Comparison of ENCODE assay signal across 8 mouse cellular contexts in the genomic region with DNA sequence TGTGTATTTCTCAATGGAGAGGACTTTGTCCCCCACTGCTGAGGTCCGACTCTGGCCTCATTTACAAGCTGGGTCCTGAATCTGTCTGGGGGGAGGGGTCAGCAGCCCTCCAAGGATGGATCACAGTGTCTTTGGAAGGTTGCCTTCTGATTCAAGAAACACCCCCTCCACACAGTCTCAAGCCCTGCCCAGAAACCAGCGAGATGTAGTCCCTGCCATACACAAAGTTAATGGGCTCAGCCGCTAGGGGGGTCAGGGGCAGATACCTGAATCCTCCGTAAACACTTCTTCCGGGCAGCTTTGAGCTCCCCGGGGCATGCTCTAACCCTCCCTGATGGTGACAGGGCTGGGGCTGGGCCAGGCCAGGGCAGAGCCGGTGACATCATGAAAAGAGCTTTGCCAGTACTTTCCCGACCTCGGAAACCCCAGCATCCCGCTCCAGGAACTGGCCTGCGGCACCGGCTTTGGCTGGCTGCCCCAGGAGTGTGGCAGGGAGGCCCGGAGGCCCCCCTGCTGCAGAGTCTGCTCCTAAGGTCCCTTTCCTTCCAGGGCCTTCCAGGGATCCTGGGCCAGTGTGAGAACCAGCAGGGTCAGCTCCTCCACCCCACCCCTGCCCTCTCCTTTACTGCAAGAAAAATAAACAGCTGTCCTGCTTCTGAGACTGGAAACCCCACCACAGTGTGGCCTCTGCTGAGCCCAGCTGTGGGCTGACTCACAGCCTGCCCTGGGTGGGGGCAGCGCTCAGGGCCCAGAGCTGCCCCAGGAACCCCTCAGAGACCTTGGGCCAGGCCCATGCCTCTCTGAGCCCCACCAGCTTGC. TPM values are rescaled to one million over a fixed set of nuclear protein-coding genes. Genes with fewer than 3 reads are reported as not detected.
DNase-seq lines count a peak whose midpoint lies in the region; ATAC-seq and TF ChIP-seq lines count a peak whose summit lies in the region.

No protein-coding gene starts in this region.

- peak; percentile 85 for DNase-seq in 3T3-L1 (ENCODE audit: low read depth, low spot score)
- peak; percentile 86 for DNase-seq in adrenal gland, postnatal 10 days
- peak; percentile 67 for DNase-seq in embryonic facial prominence, embryonic 14.5 days (ENCODE audit: low spot score)
- peak; percentile 68 for DNase-seq in lung, embryonic 14.5 days
- DNase-seq in ovary, postnatal 36 days (ENCODE audit: low spot score) = peak; percentile 45
- DNase-seq in spleen, postnatal 14 days (ENCODE audit: low spot score in 2 of 2) = no peak

- H3K27me3 ChIP-seq in embryonic facial prominence, embryonic 14.5 days (replicated peaks; ENCODE audit: control insufficient read depth, insufficient read depth, low read length) = no peaks in the 10 kb centered on the region
- H3K27me3 ChIP-seq in heart, embryonic 13.5 days (replicated peaks) = peaks cover 36% of the 10 kb centered on the region
- H3K27me3 ChIP-seq in kidney, embryonic 14.5 days (ENCODE audit: control insufficient read depth, insufficient read depth, low read length) = no peaks in the 10 kb centered on the region
- no peaks in the 10 kb centered on the region for H3K27me3 ChIP-seq in lung, embryonic 14.5 days (ENCODE audit: insufficient read depth, low read length)

- H3K4me3 ChIP-seq in embryonic facial prominence, embryonic 14.5 days (ENCODE audit: low read depth, low read length) = no peak overlapping the region
- H3K4me3 ChIP-seq in heart, embryonic 13.5 days = peak overlapping the region; percentile 28
- no peak overlapping the region for H3K4me3 ChIP-seq in kidney, embryonic 14.5 days (ENCODE audit: low read length)
- no peak overlapping the region for H3K4me3 ChIP-seq in lung, embryonic 14.5 days (ENCODE audit: low read depth, low read length)

- no peaks in the 10 kb centered on the region for H3K9me3 ChIP-seq in embryonic facial prominence, embryonic 14.5 days (ENCODE audit: control insufficient read depth, low read length)
- no peaks in the 10 kb centered on the region for H3K9me3 ChIP-seq in heart, embryonic 13.5 days
- H3K9me3 ChIP-seq in kidney, embryonic 14.5 days (ENCODE audit: control insufficient read depth, low read length) = no peaks in the 10 kb centered on the region
- H3K9me3 ChIP-seq in lung, embryonic 14.5 days (ENCODE audit: low read depth, low read length) = no peaks in the 10 kb centered on the region

- 8% methylated on average over 14 of the region's 14 CpGs for WGBS in embryonic facial prominence, embryonic 14.5 days
- 7% methylated on average over 14 of the region's 14 CpGs for WGBS in heart, embryonic 13.5 days
- WGBS in kidney, embryonic 14.5 days = 3% methylated on average over 14 of the region's 14 CpGs
- 4% methylated on average over 14 of the region's 14 CpGs for WGBS in lung, embryonic 14.5 days

- peak; percentile 74 for ATAC-seq in embryonic facial prominence, embryonic 14.5 days (ENCODE audit: low read depth)
- ATAC-seq in heart, embryonic 13.5 days (ENCODE audit: extremely low read depth, insufficient number of reproducible peaks, low FRiP score, low TSS enrichment) = peak; percentile 42; the same call in 1 of the 2 replicates
- ATAC-seq in kidney, embryonic 14.5 days (ENCODE audit: low FRiP score, low TSS enrichment) = peak; percentile 86
- peak; percentile 71 for ATAC-seq in lung, embryonic 14.5 days (ENCODE audit: insufficient read depth)

- peak overlapping the region; percentile 39 for H3K4me2 ChIP-seq in embryonic facial prominence, embryonic 14.5 days (ENCODE audit: low read depth, low read length)
- peak overlapping the region; percentile 59 for H3K4me2 ChIP-seq in heart, embryonic 13.5 days
- H3K4me2 ChIP-seq in kidney, embryonic 14.5 days (replicated peaks; ENCODE audit: low read depth, low read length) = no peak overlapping the region; the same call in 1 of the 2 replicates
- peak overlapping the region; percentile 44 for H3K4me2 ChIP-seq in lung, embryonic 14.5 days

- TF ChIP-seq CTCF in lung, embryonic 14.5 days (IDR thresholded peaks at IDR 0.05; ENCODE audit: low read depth) = peak; percentile 53

- H3K27ac ChIP-seq in embryonic facial prominence, embryonic 14.5 days (replicated peaks; ENCODE audit: low read depth, low read length) = no peak overlapping the region
- 0 out of 2 replicates have a peak overlapping the region, but pooled peaks have one; percentile 10 for H3K27ac ChIP-seq in heart, embryonic 13.5 days (replicated peaks)
- peak overlapping the region; percentile 51; the same call in 1 of the 2 replicates for H3K27ac ChIP-seq in kidney, embryonic 14.5 days (ENCODE audit: low read depth, low read length)
- H3K27ac ChIP-seq in lung, embryonic 14.5 days (ENCODE audit: low read depth) = no peak overlapping the region

- peak overlapping the region; percentile 19; the same call in 1 of the 2 replicates for H3K9ac ChIP-seq in embryonic facial prominence, embryonic 14.5 days (ENCODE audit: low read depth, low read length)
- H3K9ac ChIP-seq in heart, embryonic 13.5 days = peak overlapping the region; percentile 38; the same call in 1 of the 2 replicates
- no peak overlapping the region for H3K9ac ChIP-seq in kidney, embryonic 14.5 days (ENCODE audit: low read depth, low read length)
- H3K9ac ChIP-seq in lung, embryonic 14.5 days = no peak overlapping the region

- H3K4me1 ChIP-seq in embryonic facial prominence, embryonic 14.5 days (ENCODE audit: control insufficient read depth, insufficient read depth, low read length) = peaks cover 9% of the 10 kb centered on the region
- H3K4me1 ChIP-seq in heart, embryonic 13.5 days = peaks cover 10% of the 10 kb centered on the region
- peaks cover 15% of the 10 kb centered on the region for H3K4me1 ChIP-seq in kidney, embryonic 14.5 days (ENCODE audit: control insufficient read depth, insufficient read depth, low read length)
- H3K4me1 ChIP-seq in lung, embryonic 14.5 days (ENCODE audit: insufficient read depth) = peaks cover 11% of the 10 kb centered on the region

- no peaks in the 10 kb centered on the region for H3K36me3 ChIP-seq in embryonic facial prominence, embryonic 14.5 days (ENCODE audit: control insufficient read depth, insufficient read depth, low read length)
- no peaks in the 10 kb centered on the region for H3K36me3 ChIP-seq in heart, embryonic 13.5 days
- H3K36me3 ChIP-seq in kidney, embryonic 14.5 days (ENCODE audit: control insufficient read depth, insufficient read depth, low read length) = no peaks in the 10 kb centered on the region
- H3K36me3 ChIP-seq in lung, embryonic 14.5 days (ENCODE audit: insufficient read depth) = no peaks in the 10 kb centered on the region

RNA-seq across cellular contexts. Expression of a gene that starts 20.4 kb away (rescaled TPM):
- total RNA-seq in adrenal gland, postnatal 10 days (2021) = not detected
- not detected in 2 replicates for polyA plus RNA-seq in embryonic facial prominence, embryonic 14.5 days (2014; fragmentation: Nextera tagmentation; extraction: Ambion mirVana)
- polyA plus RNA-seq in heart, embryonic 13.5 days (2015; fragmentation: Nextera tagmentation; extraction: Ambion mirVana) = not detected in 2 replicates
- polyA plus RNA-seq in kidney, embryonic 14.5 days (2014; fragmentation: Nextera tagmentation; extraction: Ambion mirVana) = not detected in 2 replicates
- polyA plus RNA-seq in lung, embryonic 14.5 days (2014; fragmentation: Nextera tagmentation; extraction: Ambion mirVana) = not detected in 2 replicates

RNA-seq across cellular contexts. Expression of a gene that starts 58.9 kb away (rescaled TPM):
- under 1 TPM; 0.18 to 0.27 TPM for total RNA-seq in adrenal gland, postnatal 10 days (2021)
- polyA plus RNA-seq in embryonic facial prominence, embryonic 14.5 days (2014; fragmentation: Nextera tagmentation; extraction: Ambion mirVana) = 15.7 and 17.8 TPM in 2 replicates
- polyA plus RNA-seq in heart, embryonic 13.5 days (2015; fragmentation: Nextera tagmentation; extraction: Ambion mirVana) = 3.5 and 4.6 TPM in 2 replicates
- 10.8 and 15.1 TPM in 2 replicates for polyA plus RNA-seq in kidney, embryonic 14.5 days (2014; fragmentation: Nextera tagmentation; extraction: Ambion mirVana)
- polyA plus RNA-seq in lung, embryonic 14.5 days (2014; fragmentation: Nextera tagmentation; extraction: Ambion mirVana) = 65.7 and 77.0 TPM in 2 replicates

Comparison
In these comparisons a context has a peak if more than half of its experiments do, and no peak if none do; other contexts are left out.
1. DNase-seq: peak in 3T3-L1 (single experiment), adrenal gland, postnatal 10 days (single experiment), embryonic facial prominence, embryonic 14.5 days (single experiment), lung, embryonic 14.5 days (single experiment) and ovary, postnatal 36 days (single experiment); none in spleen, postnatal 14 days (0 of 2).
2. H3K27ac ChIP-seq: peak in heart, embryonic 13.5 days (single experiment) and kidney, embryonic 14.5 days (single experiment); none in embryonic facial prominence, embryonic 14.5 days (single experiment) and lung, embryonic 14.5 days (single experiment).
3. H3K9ac ChIP-seq: peak in embryonic facial prominence, embryonic 14.5 days (single experiment) and heart, embryonic 13.5 days (single experiment); none in kidney, embryonic 14.5 days (single experiment) and lung, embryonic 14.5 days (single experiment).
4. Peak in every context shown above with its lines, with median percentiles within 50 percentile points of each other: ATAC-seq.